Mouse (Mus musculus) lung, embryonic 15.5 days (tissue): Measurements from ENCODE around the gene Hoxb9. TPM values are rescaled to one million over a fixed set of nuclear protein-coding genes. Genes with fewer than 3 reads are reported as not detected.

ENCODE experiments used
- ATAC-seq: fragments of 200-750 bp; cut with Nextera tagmentation; 2 replicates; pipeline ENCODE4 v1.8.0; 2017; ENCODE audit warnings: moderate number of reproducible peaks, borderline replicate concordance; ENCODE audit not compliant: low FRiP score, low TSS enrichment; ENCODE audit errors: extremely low read depth
- H3K27ac ChIP-seq: fragments of 300-500 bp; sonication (generic); 2 replicates; pipeline ENCODE4 v1.5.1; 2015; ENCODE audit warnings: moderate library complexity, mild to moderate bottlenecking, inconsistent platforms
- H3K27me3 ChIP-seq: fragments of 300-500 bp; sonication (generic); 2 replicates; pipeline ENCODE4 v1.6.1; 2015; ENCODE audit warnings: inconsistent platforms
- H3K36me3 ChIP-seq: fragments of 300-500 bp; sonication (generic); 2 replicates; pipeline ENCODE4 v1.6.1; 2015; ENCODE audit warnings: inconsistent platforms
- H3K4me1 ChIP-seq: fragments of 300-500 bp; sonication (generic); 2 replicates; pipeline ENCODE4 v1.6.1; 2015; ENCODE audit warnings: inconsistent platforms
- H3K4me2 ChIP-seq: fragments of 300-500 bp; sonication (generic); 2 replicates; pipeline ENCODE4 v1.6.1; 2015; ENCODE audit warnings: inconsistent platforms, mild to moderate bottlenecking, moderate library complexity
- H3K4me3 ChIP-seq: fragments of 300-500 bp; sonication (generic); 2 replicates; pipeline ENCODE4 v1.5.1; 2015; ENCODE audit warnings: mild to moderate bottlenecking, inconsistent platforms
- H3K9ac ChIP-seq: fragments of 300-500 bp; sonication (generic); 2 replicates; pipeline ENCODE4 v1.6.1; 2015; ENCODE audit warnings: inconsistent platforms
- H3K9me3 ChIP-seq: fragments of 300-500 bp; sonication (generic); 2 replicates; pipeline ENCODE4 v1.6.1; 2016; ENCODE audit warnings: inconsistent platforms
- WGBS: fragments of 180-500 bp; shearing (Covaris S2); methylation state at CpG from one replicate; pipeline ENCODE4 v1.1.7; 2015; 5-methylcytosine and 5-hydroxymethylcytosine counted together
- polyA plus RNA-seq: library from polyadenylated mRNA; unstranded; fragments of >200 nt; fragmentation: Nextera tagmentation; extraction: Ambion mirVana; gene quantifications from 2 replicates; pipeline ENCODE4 v1.2.1, GENCODE M21; 2015

Gene Hoxb9
- polyA plus RNA-seq, 1 experiment from 2014 or later = 0.27 TPM

DNA sequence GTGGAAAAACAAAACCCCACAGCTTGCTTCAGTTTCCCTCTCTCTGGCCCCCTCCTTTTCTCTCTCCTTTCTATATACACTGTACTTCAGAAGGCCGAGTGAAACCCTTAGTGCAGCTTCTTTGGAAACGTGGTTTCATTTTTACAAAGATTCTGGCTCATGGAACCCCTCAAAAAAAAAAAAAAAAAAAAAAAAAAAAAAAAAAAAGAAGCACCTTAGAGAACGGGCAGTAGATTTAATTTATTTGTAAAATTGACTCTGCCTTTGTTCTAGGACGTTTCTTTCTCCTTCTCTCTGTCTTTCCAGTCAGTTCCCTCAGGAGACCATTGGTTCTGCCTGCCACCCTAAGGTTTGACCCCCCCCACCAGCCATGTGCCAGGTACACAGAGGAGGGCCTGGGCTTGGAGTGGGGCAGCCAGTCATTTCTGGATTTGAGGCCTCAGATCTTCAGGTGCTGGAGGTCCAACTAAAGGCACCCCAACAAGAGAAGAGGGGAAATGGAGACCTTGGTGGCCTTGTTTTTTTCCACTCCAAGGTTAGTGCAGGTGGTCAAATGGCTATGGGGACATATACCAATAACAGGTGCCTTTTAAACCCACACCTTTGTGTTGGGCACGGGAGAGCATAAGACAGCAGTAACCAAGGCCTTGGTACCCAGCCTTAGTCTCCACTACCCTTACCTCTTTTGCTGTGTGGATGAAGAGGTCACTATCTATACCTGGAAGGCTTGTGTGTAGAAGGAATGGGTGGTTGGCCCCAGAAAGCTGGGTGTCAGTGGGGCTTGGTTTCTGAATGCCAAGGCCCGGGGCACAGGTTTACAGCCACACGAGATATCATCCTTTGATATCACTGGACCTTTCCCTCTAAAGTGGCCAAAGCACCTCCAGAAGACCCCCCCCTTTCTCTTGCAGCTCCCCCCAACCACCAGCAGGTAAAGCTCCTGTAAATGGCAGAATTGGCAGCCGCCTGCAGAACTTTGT, 9.4 kb downstream of the Hoxb9 start:
- ATAC-seq = no peak
- Histone ChIP-seq H3K9ac (no peak overlapping the region), H3K4me3 (no peak overlapping the region), H3K27me3 (peaks cover 92% of the 10 kb centered on the region), H3K27ac (no peak overlapping the region), H3K9me3 (no peaks in the 10 kb centered on the region), H3K4me1 (peaks cover 16% of the 10 kb centered on the region), H3K36me3 (no peaks in the 10 kb centered on the region), H3K4me2 (no peak overlapping the region)
- WGBS = 17% methylated on average over 8 of the region's 8 CpGs

DNA sequence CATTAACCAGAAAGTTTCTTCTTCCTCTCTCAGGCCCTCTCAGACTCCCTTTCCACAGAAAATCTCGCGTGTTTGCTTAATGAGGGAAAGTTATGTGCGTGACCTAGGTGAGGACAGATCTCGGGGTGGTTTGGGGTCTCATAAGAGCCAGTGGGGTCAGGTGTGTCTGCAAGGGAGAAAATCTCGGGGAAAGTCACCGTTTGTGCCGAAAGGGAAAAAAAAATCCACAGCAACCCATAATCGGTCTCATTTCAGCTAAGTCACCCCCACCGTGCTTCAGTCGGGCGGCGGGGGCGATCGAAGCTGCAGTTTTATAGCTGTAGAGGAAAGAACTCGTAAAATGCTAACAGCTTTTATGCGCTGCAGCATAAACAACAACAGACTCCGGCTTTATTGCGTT, 10.1 kb downstream of the Hoxb9 start:
- WGBS = 9% methylated on average over 18 of the region's 18 CpGs
- no peaks in the 10 kb centered on the region for H3K9me3 ChIP-seq
- ATAC-seq = no peak
- peaks cover 16% of the 10 kb centered on the region for H3K4me1 ChIP-seq
- H3K27me3 ChIP-seq = peaks cover 92% of the 10 kb centered on the region
- H3K27ac ChIP-seq = no peak overlapping the region
- no peaks in the 10 kb centered on the region for H3K36me3 ChIP-seq
- no peak overlapping the region for H3K4me3 ChIP-seq
- no peak overlapping the region for H3K4me2 ChIP-seq
- H3K9ac ChIP-seq = no peak overlapping the region

- peaks cover 92% of the 10 kb centered on the region for H3K27me3 ChIP-seq
- H3K9ac ChIP-seq = no peak within 1 kb of the TSS
- H3K4me1 ChIP-seq = peaks cover 21% of the 10 kb centered on the region
- H3K4me2 ChIP-seq = peak within 1 kb of the TSS; percentile 67
- no peaks in the 10 kb centered on the region for H3K36me3 ChIP-seq
- no peak for ATAC-seq
- WGBS = 1% methylated on average over 27 of the region's 27 CpGs
- no peak within 1 kb of the TSS for H3K27ac ChIP-seq
- H3K9me3 ChIP-seq = no peaks in the 10 kb centered on the region
- peak within 1 kb of the TSS; percentile 41 for H3K4me3 ChIP-seq
Measured at GRCm38 (mm10) chr11:96281855-96282570, 10.8 kb downstream of the Hoxb9 start, which contains the start of gene Hoxb8. TSS of gene Hoxb8 (plus strand) at chr11:96281905.

DNA sequence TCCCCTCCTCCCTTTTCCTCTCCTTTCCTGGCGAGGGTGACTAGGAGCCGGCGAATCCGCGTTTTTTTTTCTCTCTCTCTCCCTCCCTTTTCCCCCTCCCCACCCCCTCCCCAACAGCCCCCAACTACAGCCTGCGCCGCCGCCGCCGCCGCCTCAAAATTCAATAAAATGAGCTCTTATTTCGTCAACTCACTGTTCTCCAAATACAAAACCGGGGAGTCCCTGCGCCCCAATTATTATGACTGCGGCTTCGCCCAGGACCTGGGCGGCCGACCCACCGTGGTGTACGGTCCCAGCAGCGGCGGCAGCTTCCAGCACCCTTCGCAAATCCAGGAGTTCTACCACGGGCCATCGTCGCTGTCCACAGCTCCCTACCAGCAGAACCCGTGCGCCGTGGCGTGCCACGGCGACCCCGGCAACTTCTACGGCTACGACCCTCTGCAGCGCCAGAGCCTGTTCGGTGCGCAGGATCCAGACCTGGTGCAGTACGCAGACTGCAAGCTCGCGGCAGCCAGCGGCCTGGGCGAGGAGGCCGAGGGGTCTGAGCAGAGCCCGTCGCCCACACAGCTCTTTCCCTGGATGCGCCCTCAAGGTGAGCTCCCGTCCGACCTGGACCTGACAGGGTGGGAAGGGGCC, 11.7 kb downstream of the Hoxb9 start:
- no peaks in the 10 kb centered on the region for H3K9me3 ChIP-seq
- ATAC-seq = no peak
- peaks cover 22% of the 10 kb centered on the region for H3K4me1 ChIP-seq
- WGBS = under 1% methylated on average over 49 of the region's 49 CpGs
- peak overlapping the region; percentile 4; the same call in 1 of the 2 replicates for H3K9ac ChIP-seq
- peak overlapping the region; percentile 67 for H3K4me2 ChIP-seq
- H3K27ac ChIP-seq = no peak overlapping the region
- peaks cover 92% of the 10 kb centered on the region for H3K27me3 ChIP-seq
- peak overlapping the region; percentile 41 for H3K4me3 ChIP-seq
- no peaks in the 10 kb centered on the region for H3K36me3 ChIP-seq

DNA sequence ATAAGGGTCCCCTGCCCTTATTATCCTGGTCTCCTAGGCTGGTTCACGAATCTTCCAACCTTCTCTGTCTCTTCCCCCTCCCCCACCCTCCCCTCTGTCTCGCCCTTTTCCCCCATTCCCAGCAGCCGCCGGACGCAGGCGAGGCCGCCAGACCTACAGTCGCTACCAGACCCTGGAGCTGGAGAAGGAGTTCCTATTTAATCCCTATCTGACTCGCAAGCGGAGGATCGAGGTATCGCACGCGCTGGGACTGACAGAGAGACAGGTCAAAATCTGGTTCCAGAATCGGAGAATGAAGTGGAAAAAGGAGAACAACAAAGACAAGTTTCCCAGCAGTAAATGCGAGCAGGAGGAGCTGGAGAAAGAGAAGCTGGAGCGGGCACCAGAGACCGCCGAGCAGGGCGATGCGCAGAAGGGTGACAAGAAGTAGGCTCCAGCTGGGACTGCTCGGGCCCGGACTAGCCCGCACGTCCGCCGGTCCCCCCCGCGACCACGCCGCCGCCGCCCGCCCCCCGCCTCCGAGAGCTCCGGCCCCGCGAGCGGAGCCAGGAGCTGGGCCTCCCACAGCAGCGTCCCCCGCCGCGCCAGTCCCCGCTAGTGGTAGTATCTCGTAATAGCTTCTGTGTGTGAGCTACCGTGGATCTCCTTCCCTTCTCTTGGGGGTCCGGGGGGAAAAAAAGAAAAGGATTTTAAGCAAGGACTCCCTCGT, 12.9 kb downstream of the Hoxb9 start:
- H3K27ac ChIP-seq = peak overlapping the region; percentile 84
- peak; percentile 47; the same call in 1 of the 2 replicates for ATAC-seq
- no peaks in the 10 kb centered on the region for H3K36me3 ChIP-seq
- H3K9ac ChIP-seq = peak overlapping the region; percentile 58
- H3K4me1 ChIP-seq = peaks cover 22% of the 10 kb centered on the region
- H3K4me2 ChIP-seq = peak overlapping the region; percentile 67
- WGBS = under 1% methylated on average over 48 of the region's 49 CpGs
- peak overlapping the region; percentile 41 for H3K4me3 ChIP-seq
- peaks cover 93% of the 10 kb centered on the region for H3K27me3 ChIP-seq
- no peaks in the 10 kb centered on the region for H3K9me3 ChIP-seq

GRCm38 (mm10) chr11:96284774-96285734, 13.8 kb downstream of the Hoxb9 start:
- Histone ChIP-seq H3K4me1 (peaks cover 22% of the 10 kb centered on the region), H3K4me2 (peak overlapping the region; percentile 67), H3K27ac (peak overlapping the region; percentile 84), H3K9ac (peak overlapping the region; percentile 58), H3K36me3 (no peaks in the 10 kb centered on the region), H3K27me3 (peaks cover 93% of the 10 kb centered on the region), H3K9me3 (no peaks in the 10 kb centered on the region), H3K4me3 (peak overlapping the region; percentile 41)
- ATAC-seq = peak; percentile 37; the same call in 1 of the 2 replicates
- WGBS = 2% methylated on average over 29 of the region's 37 CpGs

- H3K27ac ChIP-seq = peak within 1 kb of the TSS; percentile 84
Measured at GRCm38 (mm10) chr11:96285771-96286738, 14.8 kb downstream of the Hoxb9 start, which contains the start of gene Hoxb7. TSS of gene Hoxb7 (plus strand) at chr11:96286623.

GRCm38 (mm10) chr11:96286739-96287385, 15.6 kb downstream of the Hoxb9 start:
- Histone ChIP-seq H3K27me3 (peaks cover 93% of the 10 kb centered on the region), H3K36me3 (no peaks in the 10 kb centered on the region), H3K27ac (peak overlapping the region; percentile 1; the same call in 1 of the 2 replicates), H3K4me2 (peak overlapping the region; percentile 67), H3K9ac (peak overlapping the region; percentile 33), H3K4me3 (peak overlapping the region; percentile 41), H3K9me3 (no peaks in the 10 kb centered on the region), H3K4me1 (peaks cover 22% of the 10 kb centered on the region)
- WGBS = under 1% methylated on average over 55 of the region's 55 CpGs
- 0 out of 2 replicates have a peak, but pooled peaks have one; percentile 2 for ATAC-seq

More at GRCm38 (mm10) chr11:96285771-96286738, 14.8 kb downstream of the Hoxb9 start, which contains the start of gene Hoxb7:
- WGBS = 1% methylated on average over 41 of the region's 43 CpGs
- no peak for ATAC-seq
- Histone ChIP-seq H3K27me3 (peaks cover 93% of the 10 kb centered on the region), H3K4me2 (peak within 1 kb of the TSS; percentile 67), H3K4me3 (peak within 1 kb of the TSS; percentile 41), H3K4me1 (peaks cover 22% of the 10 kb centered on the region), H3K9me3 (no peaks in the 10 kb centered on the region), H3K36me3 (no peaks in the 10 kb centered on the region), H3K9ac (peak within 1 kb of the TSS; percentile 58)

- Histone ChIP-seq H3K4me2 (peak overlapping the region; percentile 67), H3K27me3 (peaks cover 93% of the 10 kb centered on the region), H3K9ac (peak overlapping the region; percentile 33; the same call in 1 of the 2 replicates), H3K9me3 (no peaks in the 10 kb centered on the region), H3K4me1 (peaks cover 22% of the 10 kb centered on the region), H3K4me3 (peak overlapping the region; percentile 41), H3K36me3 (no peaks in the 10 kb centered on the region), H3K27ac (no peak overlapping the region)
- ATAC-seq = no peak
- 9% methylated on average over 9 of the region's 9 CpGs for WGBS
Measured at GRCm38 (mm10) chr11:96287411-96287810, 16.2 kb downstream of the Hoxb9 start.
